Mouse (Mus musculus) embryo, embryonic 10 days (tissue): ENCODE measurements around the gene Ralgds.
"Not testable (repeated sequence)": the region's sequence is repeated elsewhere in the genome, so short reads cannot be mapped to it uniquely, and the experiment has no call there.

ENCODE experiments used
- DNase-seq: peaks from one replicate; pipeline ENCODE4 v3.0.0-alpha.2; 2015; ENCODE audit warnings: low spot score

Gene Ralgds

GRCm38 (mm10) chr2:28512798-28513401 lies at the start of gene Ralgds:
Gene Ralgds (plus strand): TSS chr2:28513125.
- DNase-seq: peak; percentile 77

- peak; percentile 83 for DNase-seq
These were observed 49.0 kb upstream of the Ralgds start for GRCm38 (mm10) chr2:28463919-28464318.

- DNase-seq: no peak
These were observed 48.0 kb upstream of the Ralgds start for GRCm38 (mm10) chr2:28464919-28465318.

- peak; percentile 91 for DNase-seq
These were observed 46.9 kb upstream of the Ralgds start, which contains the start of gene 1700007K13Rik for GRCm38 (mm10) chr2:28465836-28466518. Gene 1700007K13Rik (minus strand): TSS chr2:28466332.

GRCm38 (mm10) chr2:28467860-28468485 lies 45.0 kb upstream of the Ralgds start, which contains the start of gene Mrps2:
Gene Mrps2 (plus strand): TSS chr2:28468066.
- DNase-seq: peak; percentile 91

GRCm38 (mm10) chr2:28468486-28469225 lies 44.3 kb upstream of the Ralgds start:
- no peak for DNase-seq

- no peak for DNase-seq
These were observed 43.5 kb upstream of the Ralgds start for GRCm38 (mm10) chr2:28469461-28469860.

- no peak for DNase-seq
These were observed 42.3 kb upstream of the Ralgds start for GRCm38 (mm10) chr2:28470591-28470990.

GRCm38 (mm10) chr2:28472011-28472410 lies 40.9 kb upstream of the Ralgds start:
- DNase-seq: not testable (repeated sequence)

- DNase-seq: not testable (repeated sequence)
These were observed 34.9 kb upstream of the Ralgds start for GRCm38 (mm10) chr2:28477993-28478392.

- DNase-seq: no peak
These were observed 33.4 kb upstream of the Ralgds start for GRCm38 (mm10) chr2:28479208-28480204.

- no peak for DNase-seq
These were observed 29.1 kb upstream of the Ralgds start for GRCm38 (mm10) chr2:28483861-28484260.

GRCm38 (mm10) chr2:28494521-28494920 lies 18.4 kb upstream of the Ralgds start:
- no peak for DNase-seq

- no peak for DNase-seq
These were observed 17.6 kb upstream of the Ralgds start for GRCm38 (mm10) chr2:28495207-28495756.

GRCm38 (mm10) chr2:28495801-28496595 lies 16.9 kb upstream of the Ralgds start:
- DNase-seq: no peak

GRCm38 (mm10) chr2:28496671-28497070 lies 16.3 kb upstream of the Ralgds start, which contains the start of gene Gbgt1:
Gene Gbgt1 (plus strand): TSS chr2:28496891.
- no peak for DNase-seq

- no peak for DNase-seq
These were observed 15.4 kb upstream of the Ralgds start for GRCm38 (mm10) chr2:28497561-28497960.

GRCm38 (mm10) chr2:28498431-28498830 lies 14.5 kb upstream of the Ralgds start:
- DNase-seq: no peak

GRCm38 (mm10) chr2:28502987-28503386 lies 9.9 kb upstream of the Ralgds start:
- DNase-seq: no peak

- DNase-seq: no peak
These were observed 8.2 kb upstream of the Ralgds start for GRCm38 (mm10) chr2:28504676-28505075.
